Mouse (Mus musculus): Measurements from ENCODE around the gene 2010111I01Rik.

DNA sequence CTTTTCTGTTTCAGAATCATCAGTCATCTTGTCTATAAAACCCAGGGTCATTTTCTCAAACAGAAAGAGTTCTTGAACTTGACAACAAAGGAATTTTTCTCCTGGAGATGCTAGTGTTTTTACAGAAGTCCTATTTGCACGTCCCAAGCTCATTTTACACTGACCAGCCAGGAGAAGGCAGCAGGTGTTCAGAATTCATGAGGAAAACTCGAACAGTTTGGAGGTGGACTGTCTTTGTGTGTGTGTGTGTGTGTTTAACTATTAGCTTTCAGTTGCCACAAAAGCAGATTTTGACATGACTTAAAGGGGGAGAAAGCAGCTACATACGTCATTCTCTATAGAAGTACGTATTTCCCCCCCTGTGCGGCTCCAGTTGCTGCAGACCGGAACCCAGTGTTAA is 20.6 kb upstream of the 2010111I01Rik start:
- TF ChIP-seq CTCF (IDR thresholded peaks at IDR 0.05; ENCODE audit: low read depth, low read length), result no peak
- no peak for TF ChIP-seq POLR2A (IDR thresholded peaks at IDR 0.05; ENCODE audit: insufficient read depth, low read length)
- no peak for TF ChIP-seq EP300 (IDR thresholded peaks at IDR 0.05; ENCODE audit: insufficient read depth, low read depth, low read length)
